Mouse (Mus musculus): ENCODE results near the gene Ppp1r14a. TPM values are rescaled to one million over a fixed set of nuclear protein-coding genes. Genes with fewer than 3 reads are reported as not detected.

Ppp1r14a gene
- polyA plus RNA-seq, 1 experiment from 2014 or later: 5.8 TPM

GRCm38 (mm10) chr7:29259781-29260730 lies 29.1 kb upstream of the Ppp1r14a start:
- H3K4me3 ChIP-seq: no peak overlapping the region
- no peak overlapping the region for H3K4me2 ChIP-seq (replicated peaks)
- peaks cover 21% of the 10 kb centered on the region for H3K36me3 ChIP-seq
- peaks cover 20% of the 10 kb centered on the region for H3K4me1 ChIP-seq
- 68% methylated on average over 10 of the region's 10 CpGs for WGBS
- H3K9me3 ChIP-seq: no peaks in the 10 kb centered on the region
- no peaks in the 10 kb centered on the region for H3K27me3 ChIP-seq
- no peak for ATAC-seq (ENCODE audit: low FRiP score, low read depth)
- H3K27ac ChIP-seq: peak overlapping the region; percentile 10; the same call in 1 of the 2 replicates
- H3K9ac ChIP-seq: no peak overlapping the region; the same call in 1 of the 2 replicates

- peaks cover 12% of the 10 kb centered on the region for H3K36me3 ChIP-seq
- no peak for ATAC-seq (ENCODE audit: low FRiP score, low read depth)
- peaks cover 29% of the 10 kb centered on the region for H3K4me1 ChIP-seq
- WGBS: 58% methylated on average over 6 of the region's 6 CpGs
- H3K4me3 ChIP-seq: no peak overlapping the region
- H3K9ac ChIP-seq: no peak overlapping the region
- no peak overlapping the region for H3K27ac ChIP-seq
- H3K27me3 ChIP-seq: no peaks in the 10 kb centered on the region
- H3K9me3 ChIP-seq: no peaks in the 10 kb centered on the region
- H3K4me2 ChIP-seq (replicated peaks): no peak overlapping the region
Observed at GRCm38 (mm10) chr7:29262151-29262550, 27.0 kb upstream of the Ppp1r14a start.

- ATAC-seq (ENCODE audit: low FRiP score, low read depth): no peak
- H3K9ac ChIP-seq: no peak overlapping the region
- H3K27me3 ChIP-seq: no peaks in the 10 kb centered on the region
- H3K4me1 ChIP-seq: peaks cover 30% of the 10 kb centered on the region
- no peak overlapping the region for H3K4me2 ChIP-seq (replicated peaks)
- 89% methylated on average over 3 of the region's 3 CpGs for WGBS
- H3K4me3 ChIP-seq: no peak overlapping the region
- H3K9me3 ChIP-seq: no peaks in the 10 kb centered on the region
- H3K27ac ChIP-seq: no peak overlapping the region
- H3K36me3 ChIP-seq: 0 out of 2 replicates have a peak, but pooled peaks cover 3% of the 10 kb centered on the region
Observed at GRCm38 (mm10) chr7:29263831-29264230, 25.3 kb upstream of the Ppp1r14a start.

- Histone ChIP-seq H3K4me1 (peaks cover 20% of the 10 kb centered on the region), H3K27me3 (no peaks in the 10 kb centered on the region), H3K27ac (no peak overlapping the region), H3K4me2 (replicated peaks) (no peak overlapping the region), H3K9ac (no peak overlapping the region), H3K4me3 (no peak overlapping the region), H3K9me3 (no peaks in the 10 kb centered on the region), H3K36me3 (no peaks in the 10 kb centered on the region)
- WGBS: 87% methylated on average over 7 of the region's 7 CpGs
- no peak for ATAC-seq (ENCODE audit: low FRiP score, low read depth)
Observed at GRCm38 (mm10) chr7:29265636-29266035, 23.5 kb upstream of the Ppp1r14a start.

- H3K9ac ChIP-seq: no peak overlapping the region
- no peak for ATAC-seq (ENCODE audit: low FRiP score, low read depth)
- H3K4me2 ChIP-seq (replicated peaks): no peak overlapping the region
- H3K27ac ChIP-seq: no peak overlapping the region
- no peak overlapping the region for H3K4me3 ChIP-seq
- WGBS: 40% methylated on average over 4 of the region's 4 CpGs
- H3K36me3 ChIP-seq: no peaks in the 10 kb centered on the region
- H3K9me3 ChIP-seq: no peaks in the 10 kb centered on the region
- no peaks in the 10 kb centered on the region for H3K27me3 ChIP-seq
- H3K4me1 ChIP-seq: peaks cover 32% of the 10 kb centered on the region
Observed at GRCm38 (mm10) chr7:29266931-29267330, 22.2 kb upstream of the Ppp1r14a start.

GRCm38 (mm10) chr7:29270445-29270844 lies 18.7 kb upstream of the Ppp1r14a start:
- no peak overlapping the region for H3K27ac ChIP-seq
- 90% methylated on average over 4 of the region's 4 CpGs for WGBS
- no peaks in the 10 kb centered on the region for H3K27me3 ChIP-seq
- no peak overlapping the region for H3K9ac ChIP-seq
- no peak overlapping the region for H3K4me2 ChIP-seq (replicated peaks)
- H3K9me3 ChIP-seq: no peaks in the 10 kb centered on the region
- H3K4me1 ChIP-seq: peaks cover 44% of the 10 kb centered on the region
- no peak for ATAC-seq (ENCODE audit: low FRiP score, low read depth)
- H3K36me3 ChIP-seq: no peaks in the 10 kb centered on the region
- H3K4me3 ChIP-seq: no peak overlapping the region

GRCm38 (mm10) chr7:29271687-29272465 lies 17.2 kb upstream of the Ppp1r14a start:
- peak overlapping the region; percentile 10; the same call in 1 of the 2 replicates for H3K27ac ChIP-seq
- no peaks in the 10 kb centered on the region for H3K36me3 ChIP-seq
- H3K27me3 ChIP-seq: no peaks in the 10 kb centered on the region
- no peak overlapping the region for H3K4me3 ChIP-seq
- 58% methylated on average over 8 of the region's 8 CpGs for WGBS
- peaks cover 47% of the 10 kb centered on the region for H3K4me1 ChIP-seq
- no peaks in the 10 kb centered on the region for H3K9me3 ChIP-seq
- ATAC-seq (ENCODE audit: low FRiP score, low read depth): no peak
- H3K9ac ChIP-seq: no peak overlapping the region
- H3K4me2 ChIP-seq (replicated peaks): no peak overlapping the region

GRCm38 (mm10) chr7:29276715-29277114 lies 12.4 kb upstream of the Ppp1r14a start:
- 23% methylated on average over 5 of the region's 5 CpGs for WGBS
- Histone ChIP-seq H3K4me2 (replicated peaks) (no peak overlapping the region), H3K9me3 (no peaks in the 10 kb centered on the region), H3K36me3 (no peaks in the 10 kb centered on the region), H3K4me3 (no peak overlapping the region), H3K9ac (no peak overlapping the region), H3K27me3 (peaks cover 18% of the 10 kb centered on the region), H3K4me1 (peaks cover 47% of the 10 kb centered on the region), H3K27ac (peak overlapping the region; percentile 63; the same call in 1 of the 2 replicates)
- ATAC-seq (ENCODE audit: low FRiP score, low read depth): peak; percentile 44; the same call in 1 of the 2 replicates

- WGBS: 80% methylated on average over 4 of the region's 4 CpGs
- ATAC-seq (ENCODE audit: low FRiP score, low read depth): no peak
- H3K9ac ChIP-seq: no peak overlapping the region
Observed at GRCm38 (mm10) chr7:29277510-29277909, 11.6 kb upstream of the Ppp1r14a start.

GRCm38 (mm10) chr7:29279261-29279660 lies 9.8 kb upstream of the Ppp1r14a start:
- peaks cover 37% of the 10 kb centered on the region for H3K4me1 ChIP-seq
- H3K27ac ChIP-seq: no peak overlapping the region
- H3K27me3 ChIP-seq: peaks cover 30% of the 10 kb centered on the region
- no peaks in the 10 kb centered on the region for H3K9me3 ChIP-seq
- no peaks in the 10 kb centered on the region for H3K36me3 ChIP-seq
- H3K9ac ChIP-seq: no peak overlapping the region
- no peak for ATAC-seq (ENCODE audit: low FRiP score, low read depth)
- H3K4me3 ChIP-seq: no peak overlapping the region
- H3K4me2 ChIP-seq (replicated peaks): no peak overlapping the region

More at GRCm38 (mm10) chr7:29277510-29277909, 11.6 kb upstream of the Ppp1r14a start:
- Histone ChIP-seq H3K4me3 (no peak overlapping the region), H3K9me3 (no peaks in the 10 kb centered on the region), H3K4me1 (peaks cover 46% of the 10 kb centered on the region), H3K36me3 (no peaks in the 10 kb centered on the region), H3K4me2 (replicated peaks) (no peak overlapping the region), H3K27me3 (peaks cover 26% of the 10 kb centered on the region), H3K27ac (0 out of 2 replicates have a peak overlapping the region, but pooled peaks have one; percentile 28)

- Histone ChIP-seq H3K9ac (no peak overlapping the region), H3K27ac (no peak overlapping the region), H3K9me3 (no peaks in the 10 kb centered on the region), H3K4me3 (peak overlapping the region; percentile 70; the same call in 1 of the 2 replicates), H3K4me1 (peaks cover 35% of the 10 kb centered on the region), H3K27me3 (peaks cover 35% of the 10 kb centered on the region), H3K4me2 (replicated peaks) (peak overlapping the region; percentile 98), H3K36me3 (no peaks in the 10 kb centered on the region)
- no peak for ATAC-seq (ENCODE audit: low FRiP score, low read depth)
- WGBS: 68% methylated on average over 8 of the region's 8 CpGs
Observed at GRCm38 (mm10) chr7:29279924-29280323, 9.2 kb upstream of the Ppp1r14a start.

- peak overlapping the region; percentile 70 for H3K4me3 ChIP-seq
- peaks cover 36% of the 10 kb centered on the region for H3K27me3 ChIP-seq
- no peaks in the 10 kb centered on the region for H3K9me3 ChIP-seq
- H3K4me2 ChIP-seq (replicated peaks): peak overlapping the region; percentile 98
- WGBS: 10% methylated on average over 13 of the region's 13 CpGs
- no peak overlapping the region for H3K27ac ChIP-seq
- peak overlapping the region; percentile 74 for H3K9ac ChIP-seq
- H3K36me3 ChIP-seq: no peaks in the 10 kb centered on the region
- ATAC-seq (ENCODE audit: low FRiP score, low read depth): no peak
- H3K4me1 ChIP-seq: peaks cover 35% of the 10 kb centered on the region
Observed at GRCm38 (mm10) chr7:29280801-29281200, 8.3 kb upstream of the Ppp1r14a start.
